Mouse (Mus musculus) heart, postnatal 0 days (tissue): ENCODE data around the gene Fbxo44.

Experiments
- CTCF ChIP-seq: IDR thresholded peaks from 2 replicates; pipeline ENCODE4 v1.5.1; 2016; ENCODE audit warnings: antibody characterized with exemption, control low read depth, low read depth
- EP300 ChIP-seq: IDR thresholded peaks from 2 replicates; pipeline ENCODE4 v1.6.1; 2016; ENCODE audit warnings: antibody characterized with exemption, low read depth

- TF ChIP-seq CTCF: no peak
- TF ChIP-seq EP300: no peak
Measured at GRCm38 (mm10) chr4:148159544-148160435, 492 bp downstream of the Fbxo44 start.
